Mouse (Mus musculus) kidney, embryonic 15.5 days (tissue): ENCODE data around the gene Hspb7. TPM values are rescaled to one million over a fixed set of nuclear protein-coding genes. Genes with fewer than 3 reads are reported as not detected.
A peak's percentile ranks its signal among the peaks of the same experiment; 100 is the strongest.

ENCODE experiments used
- ATAC-seq: fragments of 200-750 bp; cut with Nextera tagmentation; replicated peaks from 2 replicates; pipeline ENCODE4 v1.8.0; 2017; ENCODE audit warnings: moderate TSS enrichment; ENCODE audit not compliant: low FRiP score
- H3K27ac ChIP-seq: fragments of 300-500 bp; sonication (generic); 2 replicates; pipeline ENCODE4 v1.5.1; 2015; ENCODE audit warnings: mild to moderate bottlenecking, inconsistent platforms
- H3K27me3 ChIP-seq: fragments of 300-500 bp; sonication (generic); 2 replicates; pipeline ENCODE4 v1.6.1; 2015; ENCODE audit warnings: inconsistent platforms
- H3K36me3 ChIP-seq: fragments of 300-500 bp; sonication (generic); 2 replicates; pipeline ENCODE4 v1.6.1; 2015; ENCODE audit warnings: inconsistent platforms
- H3K4me1 ChIP-seq: fragments of 300-500 bp; sonication (generic); 2 replicates; pipeline ENCODE4 v1.6.1; 2015; ENCODE audit warnings: inconsistent platforms
- H3K4me2 ChIP-seq: fragments of 300-500 bp; sonication (generic); 2 replicates; pipeline ENCODE4 v1.6.1; 2015; ENCODE audit warnings: moderate library complexity, mild to moderate bottlenecking, inconsistent platforms
- H3K4me3 ChIP-seq: fragments of 300-500 bp; sonication (generic); replicated peaks from 2 replicates; pipeline ENCODE4 v1.5.1; 2015; ENCODE audit warnings: mild to moderate bottlenecking, inconsistent platforms
- H3K9ac ChIP-seq: fragments of 300-500 bp; sonication (generic); 2 replicates; pipeline ENCODE4 v1.6.1; 2015; ENCODE audit warnings: mild to moderate bottlenecking, inconsistent platforms
- H3K9me3 ChIP-seq: fragments of 300-500 bp; sonication (generic); replicated peaks from 2 replicates; pipeline ENCODE4 v1.6.1; 2016; ENCODE audit warnings: inconsistent platforms
- WGBS: fragments of 180-500 bp; shearing (Covaris S2); methylation state at CpG from one replicate; pipeline ENCODE4 v1.1.7; 2015; ENCODE audit warnings: mixed read lengths; 5-methylcytosine and 5-hydroxymethylcytosine counted together
- polyA plus RNA-seq: library from polyadenylated mRNA; unstranded; fragments of >200 nt; fragmentation: Nextera tagmentation; extraction: Ambion mirVana; gene quantifications from 2 replicates; pipeline ENCODE4 v1.2.1, GENCODE M21; 2015

Hspb7 gene
- polyA plus RNA-seq, 1 experiment from 2014 or later: 1.1 TPM

GRCm38 (mm10) chr4:141435974-141436373, 15.4 kb downstream of the Hspb7 start, which contains the start of gene Srarp:
Gene Srarp (minus strand): TSS chr4:141436105.
- no peaks in the 10 kb centered on the region for H3K9me3 ChIP-seq
- no peak within 1 kb of the TSS for H3K4me2 ChIP-seq
- no peaks in the 10 kb centered on the region for H3K36me3 ChIP-seq
- H3K27ac ChIP-seq: no peak within 1 kb of the TSS
- no peak for ATAC-seq
- 77% methylated on average over 1 of the region's 1 CpGs for WGBS
- H3K27me3 ChIP-seq: no peaks in the 10 kb centered on the region
- no peak within 1 kb of the TSS for H3K4me3 ChIP-seq
- 0 out of 2 replicates have a peak, but pooled peaks cover 3% of the 10 kb centered on the region for H3K4me1 ChIP-seq
- H3K9ac ChIP-seq: no peak within 1 kb of the TSS

GRCm38 (mm10) chr4:141439083-141439803, 18.7 kb downstream of the Hspb7 start:
- Histone ChIP-seq H3K36me3 (no peaks in the 10 kb centered on the region), H3K27ac (no peak overlapping the region), H3K4me2 (no peak overlapping the region), H3K9me3 (no peaks in the 10 kb centered on the region), H3K27me3 (no peaks in the 10 kb centered on the region), H3K4me3 (no peak overlapping the region), H3K9ac (no peak overlapping the region), H3K4me1 (peaks cover 12% of the 10 kb centered on the region)
- WGBS: 75% methylated on average over 12 of the region's 12 CpGs
- ATAC-seq: no peak

GRCm38 (mm10) chr4:141440877-141441276, 20.3 kb downstream of the Hspb7 start:
- no peak overlapping the region for H3K9ac ChIP-seq
- no peaks in the 10 kb centered on the region for H3K27me3 ChIP-seq
- no peaks in the 10 kb centered on the region for H3K9me3 ChIP-seq
- no peak overlapping the region for H3K4me3 ChIP-seq
- 0 out of 2 replicates have a peak, but pooled peaks have one; percentile 28 for ATAC-seq
- peaks cover 20% of the 10 kb centered on the region for H3K4me1 ChIP-seq
- no peak overlapping the region for H3K27ac ChIP-seq
- H3K4me2 ChIP-seq: no peak overlapping the region
- H3K36me3 ChIP-seq: no peaks in the 10 kb centered on the region

- WGBS: 43% methylated on average over 11 of the region's 11 CpGs
- Histone ChIP-seq H3K9ac (peak overlapping the region; percentile 96), H3K4me2 (peak overlapping the region; percentile 85), H3K36me3 (peaks cover 21% of the 10 kb centered on the region), H3K4me3 (peak overlapping the region; percentile 99), H3K4me1 (peaks cover 27% of the 10 kb centered on the region), H3K9me3 (no peaks in the 10 kb centered on the region), H3K27me3 (no peaks in the 10 kb centered on the region), H3K27ac (peak overlapping the region; percentile 49; the same call in 1 of the 2 replicates)
- no peak for ATAC-seq
Measured at GRCm38 (mm10) chr4:141443641-141444429, 23.3 kb downstream of the Hspb7 start.

GRCm38 (mm10) chr4:141444451-141445327, 24.1 kb downstream of the Hspb7 start, which contains the start of gene Zbtb17:
Gene Zbtb17 (plus strand): TSS chr4:141444654.
- under 1% methylated on average over 82 of the region's 102 CpGs for WGBS
- peak; percentile 91 for ATAC-seq

GRCm38 (mm10) chr4:141445328-141445720, 24.7 kb downstream of the Hspb7 start:
- H3K4me2 ChIP-seq: peak overlapping the region; percentile 85
- peak overlapping the region; percentile 99 for H3K4me3 ChIP-seq
- H3K27me3 ChIP-seq: no peaks in the 10 kb centered on the region
- H3K9ac ChIP-seq: peak overlapping the region; percentile 96
- ATAC-seq: 0 out of 2 replicates have a peak, but pooled peaks have one; percentile 2
- WGBS: 8% methylated on average over 14 of the region's 14 CpGs
- H3K27ac ChIP-seq: peak overlapping the region; percentile 76; the same call in 1 of the 2 replicates
- H3K9me3 ChIP-seq: no peaks in the 10 kb centered on the region
- peaks cover 35% of the 10 kb centered on the region for H3K36me3 ChIP-seq
- peaks cover 25% of the 10 kb centered on the region for H3K4me1 ChIP-seq

More at GRCm38 (mm10) chr4:141444451-141445327, 24.1 kb downstream of the Hspb7 start, which contains the start of gene Zbtb17:
- Histone ChIP-seq H3K36me3 (peaks cover 29% of the 10 kb centered on the region), H3K4me1 (peaks cover 25% of the 10 kb centered on the region), H3K9me3 (no peaks in the 10 kb centered on the region), H3K27ac (peak within 1 kb of the TSS; percentile 76), H3K27me3 (no peaks in the 10 kb centered on the region), H3K4me3 (peak within 1 kb of the TSS; percentile 99), H3K4me2 (peak within 1 kb of the TSS; percentile 85), H3K9ac (peak within 1 kb of the TSS; percentile 96)

- 68% methylated on average over 7 of the region's 7 CpGs for WGBS
- H3K36me3 ChIP-seq: peaks cover 40% of the 10 kb centered on the region
- 0 out of 2 replicates have a peak overlapping the region, but pooled peaks have one; percentile 85 for H3K4me2 ChIP-seq
- ATAC-seq: no peak
- H3K4me3 ChIP-seq: no peak overlapping the region
- no peaks in the 10 kb centered on the region for H3K27me3 ChIP-seq
- H3K9me3 ChIP-seq: no peaks in the 10 kb centered on the region
- H3K4me1 ChIP-seq: peaks cover 25% of the 10 kb centered on the region
- H3K27ac ChIP-seq: no peak overlapping the region
- H3K9ac ChIP-seq: peak overlapping the region; percentile 96; the same call in 1 of the 2 replicates
Measured at GRCm38 (mm10) chr4:141446211-141446610, 25.6 kb downstream of the Hspb7 start.

- Histone ChIP-seq H3K27ac (no peak overlapping the region), H3K4me1 (peaks cover 20% of the 10 kb centered on the region), H3K9ac (no peak overlapping the region), H3K4me3 (no peak overlapping the region), H3K4me2 (no peak overlapping the region), H3K9me3 (no peaks in the 10 kb centered on the region), H3K27me3 (no peaks in the 10 kb centered on the region), H3K36me3 (peaks cover 65% of the 10 kb centered on the region)
- WGBS: 85% methylated on average over 2 of the region's 2 CpGs
- no peak for ATAC-seq
Measured at GRCm38 (mm10) chr4:141451251-141451650, 30.7 kb downstream of the Hspb7 start.

GRCm38 (mm10) chr4:141451916-141452450, 31.4 kb downstream of the Hspb7 start:
- peaks cover 67% of the 10 kb centered on the region for H3K36me3 ChIP-seq
- peaks cover 17% of the 10 kb centered on the region for H3K4me1 ChIP-seq
- no peak for ATAC-seq
- no peak overlapping the region for H3K9ac ChIP-seq
- 91% methylated on average over 9 of the region's 9 CpGs for WGBS
- no peaks in the 10 kb centered on the region for H3K9me3 ChIP-seq
- no peak overlapping the region for H3K27ac ChIP-seq
- no peaks in the 10 kb centered on the region for H3K27me3 ChIP-seq
- no peak overlapping the region for H3K4me3 ChIP-seq
- no peak overlapping the region for H3K4me2 ChIP-seq

- no peak for ATAC-seq
- Histone ChIP-seq H3K4me2 (no peak overlapping the region), H3K9ac (no peak overlapping the region), H3K4me3 (no peak overlapping the region), H3K27ac (no peak overlapping the region), H3K4me1 (peaks cover 35% of the 10 kb centered on the region), H3K27me3 (no peaks in the 10 kb centered on the region), H3K9me3 (no peaks in the 10 kb centered on the region), H3K36me3 (peaks cover 43% of the 10 kb centered on the region)
- WGBS: 77% methylated on average over 14 of the region's 14 CpGs
Measured at GRCm38 (mm10) chr4:141454581-141455350, 34.2 kb downstream of the Hspb7 start.
